Mouse (Mus musculus): ENCODE results near the gene Cabp5. TPM values are rescaled to one million over a fixed set of nuclear protein-coding genes. Genes with fewer than 3 reads are reported as not detected.
"Not testable (repeated sequence)": the region's sequence is repeated elsewhere in the genome, so short reads cannot be mapped to it uniquely, and the experiment has no call there.

Cabp5 gene
- not detected in 2 replicates for polyA plus RNA-seq (2012; rRNA removed)

DNA sequence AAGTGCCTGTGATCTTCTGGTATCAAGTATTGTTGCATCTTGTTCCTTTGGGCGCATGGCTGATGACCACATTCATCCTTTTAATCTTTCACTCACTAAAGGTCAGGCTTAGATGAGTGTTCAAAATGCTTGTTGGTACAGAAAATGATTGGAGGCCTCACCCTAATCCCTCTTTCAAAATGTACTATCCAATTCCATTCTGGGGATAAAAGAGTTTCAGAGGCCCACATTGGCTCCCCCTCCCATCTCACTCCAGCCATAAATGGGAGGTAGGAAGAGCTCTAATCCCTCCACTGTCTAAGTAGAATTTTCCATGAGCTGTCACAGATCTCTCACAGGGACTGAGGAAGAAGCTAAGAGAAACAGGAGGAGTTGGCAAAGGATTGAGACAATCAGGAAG, at the start of gene Cabp5:
Gene Cabp5, plus strand, starts transcription at position 301 of the 400 bp plus-strand sequence.
- Histone ChIP-seq H3K27ac (ENCODE audit: control insufficient read depth, insufficient read depth, low read depth, low read length) (no peak within 1 kb of the TSS), H3K4me1 (ENCODE audit: control insufficient read depth, insufficient read depth, low read length) (no peaks in the 10 kb centered on the region), H3K36me3 (ENCODE audit: control insufficient read depth, insufficient read depth, low read length) (no peaks in the 10 kb centered on the region), H3K27me3 (ENCODE audit: control insufficient read depth, insufficient read depth, low read length) (no peaks in the 10 kb centered on the region), H3K4me3 (ENCODE audit: control insufficient read depth, low read depth, low read length) (no peak within 1 kb of the TSS)
- no peak for TF ChIP-seq CTCF (IDR thresholded peaks at IDR 0.05; ENCODE audit: control insufficient read depth, insufficient read depth, insufficient replicate concordance, low read depth, low read length)
- TF ChIP-seq POLR2A (IDR thresholded peaks at IDR 0.05; ENCODE audit: control insufficient read depth, low read depth, low read length), result no peak

DNA sequence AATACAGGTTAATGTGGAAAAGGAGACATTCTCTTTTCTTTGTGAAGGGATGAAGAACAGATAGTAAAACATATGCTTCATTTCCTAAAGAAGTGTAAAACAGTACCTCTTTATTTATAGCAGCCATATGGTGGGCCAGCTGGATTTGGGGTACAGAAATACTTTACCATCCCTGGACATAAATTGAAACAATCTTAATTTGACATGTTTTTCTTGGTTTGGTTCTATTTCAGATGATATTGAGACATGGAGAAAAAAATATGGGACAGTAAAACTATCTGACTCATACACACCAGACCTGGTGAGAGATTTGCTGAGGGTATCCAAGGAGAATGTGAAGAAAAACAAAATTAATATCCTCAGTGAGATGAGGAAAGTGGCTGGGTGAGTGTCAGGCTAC, 42.0 kb upstream of the Cabp5 start:
- Histone ChIP-seq H3K27me3 (ENCODE audit: control insufficient read depth, insufficient read depth, low read length) (no peaks in the 10 kb centered on the region), H3K4me3 (ENCODE audit: control insufficient read depth, low read depth, low read length) (no peak overlapping the region), H3K27ac (ENCODE audit: control insufficient read depth, insufficient read depth, low read depth, low read length) (no peak overlapping the region), H3K36me3 (ENCODE audit: control insufficient read depth, insufficient read depth, low read length) (no peaks in the 10 kb centered on the region), H3K4me1 (ENCODE audit: control insufficient read depth, insufficient read depth, low read length) (no peaks in the 10 kb centered on the region)
- TF ChIP-seq CTCF (IDR thresholded peaks at IDR 0.05; ENCODE audit: control insufficient read depth, insufficient read depth, insufficient replicate concordance, low read depth, low read length) (no peak), POLR2A (IDR thresholded peaks at IDR 0.05; ENCODE audit: control insufficient read depth, low read depth, low read length) (no peak)

DNA sequence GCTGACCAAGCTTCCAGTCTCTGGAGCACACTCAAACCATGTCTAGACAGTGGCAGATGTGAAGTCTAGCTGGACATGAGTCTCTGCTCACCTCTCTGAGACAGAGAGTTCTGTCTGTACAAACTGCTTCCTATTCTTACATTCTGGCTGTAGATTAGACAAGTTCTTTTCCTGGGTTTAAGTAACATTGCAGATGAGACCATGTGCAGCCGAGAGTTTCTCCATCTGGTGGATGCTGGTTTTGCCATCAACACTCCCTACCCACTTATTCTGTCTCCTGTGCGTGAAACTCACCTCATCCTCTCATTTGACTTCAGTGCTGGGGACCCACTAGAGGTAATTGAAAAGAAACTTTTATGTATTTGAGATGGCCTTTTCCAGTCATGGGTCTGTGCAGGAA, 17.3 kb upstream of the Cabp5 start:
- H3K36me3 ChIP-seq (ENCODE audit: control insufficient read depth, insufficient read depth, low read length), result no peaks in the 10 kb centered on the region
- H3K27ac ChIP-seq (ENCODE audit: control insufficient read depth, insufficient read depth, low read depth, low read length), result no peak overlapping the region
- H3K4me1 ChIP-seq (ENCODE audit: control insufficient read depth, insufficient read depth, low read length), result no peaks in the 10 kb centered on the region
- no peak for TF ChIP-seq POLR2A (IDR thresholded peaks at IDR 0.05; ENCODE audit: control insufficient read depth, low read depth, low read length)
- no peak for TF ChIP-seq CTCF (IDR thresholded peaks at IDR 0.05; ENCODE audit: control insufficient read depth, insufficient read depth, insufficient replicate concordance, low read depth, low read length)
- no peaks in the 10 kb centered on the region for H3K27me3 ChIP-seq (ENCODE audit: control insufficient read depth, insufficient read depth, low read length)
- H3K4me3 ChIP-seq (ENCODE audit: control insufficient read depth, low read depth, low read length), result no peak overlapping the region

GRCm38 (mm10) chr7:13450541-13450940, 52.6 kb downstream of the Cabp5 start, which contains the start of gene Bsph1:
Gene Bsph1 (plus strand): TSS chr7:13450841.
- not testable (repeated sequence) for H3K4me1 ChIP-seq (ENCODE audit: control insufficient read depth, insufficient read depth, low read length); H3K27ac ChIP-seq (ENCODE audit: control insufficient read depth, insufficient read depth, low read depth, low read length); H3K4me3 ChIP-seq (ENCODE audit: control insufficient read depth, low read depth, low read length)

More at GRCm38 (mm10) chr7:13450541-13450940, 52.6 kb downstream of the Cabp5 start, which contains the start of gene Bsph1:
- H3K36me3 ChIP-seq (ENCODE audit: control insufficient read depth, insufficient read depth, low read length); H3K27me3 ChIP-seq (ENCODE audit: control insufficient read depth, insufficient read depth, low read length): not testable (repeated sequence)

Other genes with a start within 250 kb of the Cabp5 start
- not detected in 2 replicates for gene Vmn1r88, start 238.6 kb upstream of the Cabp5 start, polyA plus RNA-seq (2012; rRNA removed)
- not detected in 2 replicates for gene Vmn1r89, start 185.1 kb upstream of the Cabp5 start, polyA plus RNA-seq (2012; rRNA removed)
- gene Lig1, start 120.8 kb upstream of the Cabp5 start, polyA plus RNA-seq (2012; rRNA removed), result 9.5 and 11.3 TPM in 2 replicates
- 2.5 and 2.8 TPM in 2 replicates for gene Zswim9, start 119.4 kb upstream of the Cabp5 start, polyA plus RNA-seq (2012; rRNA removed)
- 0.08 and 0.12 TPM in 2 replicates for gene Pla2g4c, start 73.5 kb upstream of the Cabp5 start, polyA plus RNA-seq (2012; rRNA removed)
- not detected in 2 replicates for gene Bsph1, start 52.7 kb downstream of the Cabp5 start, polyA plus RNA-seq (2012; rRNA removed)
- 4.6 TPM in 1 of 2 replicates, not detected in the other for gene Bsph2, start 172.9 kb downstream of the Cabp5 start, polyA plus RNA-seq (2012; rRNA removed)
- gene Sult2a5, start 225.8 kb downstream of the Cabp5 start, polyA plus RNA-seq (2012; rRNA removed), result not detected in 2 replicates